Mouse (Mus musculus) thymus, postnatal 14 days (tissue): ENCODE results near the gene Armh3.
"Not testable (repeated sequence)": the region's sequence is repeated elsewhere in the genome, so short reads cannot be mapped to it uniquely, and the experiment has no call there.

Experiments
- DNase-seq: peaks from one replicate; pipeline ENCODE4 v3.0.0; 2021

Gene Armh3

DNA sequence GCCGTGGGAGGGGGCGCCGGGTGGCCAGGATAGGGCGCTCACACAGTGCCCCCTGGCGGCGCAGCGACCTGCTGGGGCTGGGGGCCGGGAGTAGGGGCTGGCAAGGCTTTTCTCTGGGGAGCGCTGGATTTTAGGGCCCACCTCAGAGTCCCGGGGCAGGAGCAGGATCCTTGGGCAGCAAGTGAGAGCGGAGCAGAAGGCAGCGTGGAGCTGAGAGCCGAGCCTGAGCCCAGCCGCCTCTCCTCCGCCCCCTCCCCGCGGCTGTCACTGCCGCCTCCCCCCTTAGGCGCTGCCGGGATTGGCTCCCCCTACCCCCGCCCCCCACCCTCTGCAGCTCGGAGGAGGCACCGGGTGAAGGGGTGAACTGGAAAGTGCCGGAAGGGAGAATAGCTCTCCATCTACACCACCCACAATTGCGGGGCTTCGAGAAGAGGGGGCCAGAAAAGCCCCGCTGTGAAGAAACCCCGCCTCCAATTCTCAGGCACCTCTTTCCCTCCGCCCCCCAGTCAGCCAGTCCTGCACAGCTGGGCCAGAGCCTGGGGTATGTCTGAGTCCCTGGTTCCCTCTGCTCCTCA is 182.4 kb downstream of the Armh3 start, which contains the start of gene Kcnip2:
Gene Kcnip2, minus strand, starts transcription at position 231 of the 575 bp plus-strand sequence.
- peak; percentile 75 for DNase-seq

DNA sequence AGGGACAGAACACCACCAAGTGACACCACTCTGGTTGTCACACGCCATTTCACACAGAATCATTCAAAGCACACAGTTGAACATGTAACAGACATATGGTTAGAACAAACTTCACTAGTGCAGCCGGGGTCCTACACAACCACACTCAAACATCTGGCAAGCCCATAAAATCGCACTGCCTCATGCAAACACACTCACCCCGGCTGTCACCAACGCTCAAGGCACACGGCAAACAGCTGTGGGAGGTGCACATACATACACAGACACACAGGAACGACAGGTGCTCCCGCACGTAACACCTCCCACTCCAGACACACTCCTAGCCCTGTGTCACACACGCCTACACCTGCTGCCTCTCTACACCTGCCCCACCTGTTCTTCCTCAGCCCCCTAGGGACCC is 183.1 kb downstream of the Armh3 start:
- no peak for DNase-seq

- no peak for DNase-seq
Measured at GRCm38 (mm10) chr19:45813801-45814200, 184.5 kb downstream of the Armh3 start.

DNA sequence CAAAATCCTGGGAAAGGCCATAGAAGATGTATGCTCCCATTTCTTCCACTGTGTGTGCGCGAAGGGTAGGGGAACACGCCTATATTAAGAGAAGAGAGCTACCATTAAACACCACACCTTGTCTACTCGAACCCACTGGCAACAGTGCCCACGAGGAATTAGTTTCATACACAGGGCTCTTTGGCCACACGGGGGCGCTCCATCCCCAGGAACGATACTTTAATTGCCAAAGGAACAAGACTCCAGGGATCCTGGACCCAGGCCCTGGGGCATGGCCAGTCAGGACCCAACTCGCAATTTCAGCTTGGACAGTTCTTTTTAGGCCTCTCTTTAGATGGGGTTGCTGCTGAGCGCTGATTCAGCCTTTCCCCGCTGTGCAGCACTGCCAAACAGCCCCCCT is 185.0 kb downstream of the Armh3 start:
- DNase-seq = peak; percentile 87

DNA sequence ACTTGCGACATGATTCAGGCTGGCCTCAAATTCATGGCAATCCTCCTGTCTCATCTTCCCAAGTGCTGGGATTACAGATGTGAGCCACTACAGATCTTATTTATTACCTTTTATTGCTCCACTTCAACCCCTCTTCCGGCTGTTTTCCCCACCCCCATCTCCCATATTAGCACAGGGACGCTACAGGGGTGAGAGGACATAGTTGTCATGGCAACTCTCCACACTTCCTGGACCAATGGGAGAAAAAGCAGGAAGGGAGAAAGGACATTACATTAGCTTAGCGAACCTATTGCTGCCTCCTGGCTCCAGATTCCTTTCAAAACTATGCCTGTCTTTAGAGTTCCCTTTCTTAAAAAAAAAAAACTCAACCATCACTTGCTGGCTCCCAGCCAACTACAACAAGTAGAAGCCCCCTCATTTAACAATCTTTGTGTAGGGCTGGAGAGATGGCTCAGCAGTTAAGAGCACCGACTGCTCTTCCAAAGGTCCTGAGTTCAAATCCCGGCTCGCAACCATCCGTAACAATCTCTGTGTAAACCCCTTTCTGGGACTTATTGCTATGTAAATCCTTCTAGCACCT is 185.5 kb downstream of the Armh3 start:
- no peak for DNase-seq

DNA sequence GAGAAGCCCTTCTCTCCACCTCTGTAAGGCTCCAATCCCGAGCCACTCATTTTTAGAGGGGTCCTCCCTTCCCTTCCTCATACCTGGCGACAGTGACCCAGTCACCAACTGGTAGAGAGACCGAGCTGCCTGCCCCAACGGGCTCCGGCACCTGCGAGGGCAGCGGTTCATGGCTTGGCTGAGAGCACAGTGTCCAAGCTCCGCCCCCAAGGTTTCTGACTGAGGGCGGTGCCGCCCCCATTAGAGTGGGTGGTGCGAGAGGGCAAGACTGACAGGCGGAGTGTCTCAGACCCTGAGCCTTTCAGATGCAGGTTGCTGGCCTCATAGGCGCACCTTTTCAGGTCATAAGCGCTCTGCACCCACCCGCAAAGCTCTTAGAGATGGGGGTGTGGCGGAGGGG is 186.2 kb downstream of the Armh3 start:
- peak; percentile 73 for DNase-seq

- DNase-seq = no peak
Measured at GRCm38 (mm10) chr19:45811028-45811674, 187.1 kb downstream of the Armh3 start.

DNA sequence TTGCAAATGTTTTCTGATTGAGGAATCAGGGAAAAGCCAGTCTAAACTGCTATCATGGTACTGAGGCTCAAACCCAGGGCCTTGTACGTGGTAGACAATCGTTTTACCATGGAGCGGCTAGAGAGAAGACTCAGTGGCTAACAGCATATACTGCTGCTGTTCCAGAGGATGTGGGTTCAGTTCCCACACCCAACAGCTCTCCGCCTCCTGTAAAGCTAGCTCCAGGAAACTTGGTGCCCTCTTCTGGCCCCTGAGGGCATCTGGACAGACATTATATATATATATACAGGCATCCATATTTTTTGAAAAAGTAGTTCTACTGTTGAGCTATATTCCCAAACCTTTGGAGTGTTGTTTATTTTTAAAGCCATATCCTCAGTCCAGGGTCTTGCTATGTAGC is 190.6 kb downstream of the Armh3 start:
- peak; percentile 26 for DNase-seq

DNA sequence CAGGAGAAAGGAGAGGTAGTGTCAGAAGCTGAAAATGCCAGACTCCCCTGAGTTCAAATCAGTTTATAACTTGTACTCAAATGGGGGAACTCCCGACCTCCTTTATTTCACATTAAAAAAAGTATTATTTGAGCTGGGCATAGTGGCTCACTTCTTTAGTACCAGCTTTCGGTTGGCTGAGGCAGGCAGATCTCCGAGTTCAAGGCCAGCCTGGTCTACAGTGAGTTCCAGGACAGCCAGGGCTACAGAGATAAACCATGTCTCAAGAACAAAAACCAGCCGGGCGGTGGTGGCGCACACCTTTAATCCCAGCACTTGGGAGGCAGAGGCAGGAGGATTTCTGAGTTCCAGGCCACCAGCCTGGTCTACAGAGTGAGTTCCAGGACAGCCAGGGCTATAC is 192.5 kb downstream of the Armh3 start:
- DNase-seq = not testable (repeated sequence)

DNA sequence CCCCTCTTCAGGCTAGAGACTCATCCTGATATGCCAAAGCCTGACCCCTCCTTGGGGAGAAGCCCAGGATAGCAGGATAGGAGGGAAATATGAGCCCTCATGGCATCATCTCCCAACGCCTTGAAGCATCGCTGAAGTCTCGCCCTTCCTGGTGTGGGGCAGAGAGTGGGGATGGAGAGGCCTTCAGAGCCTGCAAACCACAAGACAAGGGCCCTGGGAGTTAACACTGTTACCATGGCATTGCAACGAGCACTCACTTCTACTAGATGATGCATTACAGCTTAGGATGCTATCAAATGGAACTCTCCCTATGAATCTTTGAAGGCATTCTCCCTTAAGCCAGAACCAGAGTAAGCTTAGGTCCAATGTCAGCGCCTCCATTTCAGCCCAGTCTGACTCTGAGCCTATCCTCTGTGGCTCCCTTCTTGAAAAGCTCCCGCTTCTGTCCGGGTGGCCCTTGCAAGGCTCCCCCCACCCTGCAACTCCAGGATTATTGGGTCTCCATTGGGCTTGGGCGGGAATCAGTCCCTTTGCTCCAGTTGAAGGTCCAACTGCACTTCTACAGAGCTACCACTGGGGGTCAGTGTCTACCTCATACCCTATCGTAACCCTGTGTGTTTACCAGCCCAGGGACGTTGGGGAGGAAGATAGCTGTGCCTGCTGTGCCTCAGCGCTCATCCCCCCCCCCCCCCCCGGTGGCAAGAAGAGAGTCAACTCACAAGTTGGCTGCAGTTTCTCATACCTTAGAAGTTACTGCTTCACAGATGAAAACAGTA is 193.5 kb downstream of the Armh3 start:
- DNase-seq = peak; percentile 57

GRCm38 (mm10) chr19:45803408-45803807 is 194.9 kb downstream of the Armh3 start:
- no peak for DNase-seq

GRCm38 (mm10) chr19:45802702-45803101 is 195.6 kb downstream of the Armh3 start:
- DNase-seq = no peak

GRCm38 (mm10) chr19:45796879-45797278 is 201.4 kb downstream of the Armh3 start:
- peak; percentile 22 for DNase-seq

DNA sequence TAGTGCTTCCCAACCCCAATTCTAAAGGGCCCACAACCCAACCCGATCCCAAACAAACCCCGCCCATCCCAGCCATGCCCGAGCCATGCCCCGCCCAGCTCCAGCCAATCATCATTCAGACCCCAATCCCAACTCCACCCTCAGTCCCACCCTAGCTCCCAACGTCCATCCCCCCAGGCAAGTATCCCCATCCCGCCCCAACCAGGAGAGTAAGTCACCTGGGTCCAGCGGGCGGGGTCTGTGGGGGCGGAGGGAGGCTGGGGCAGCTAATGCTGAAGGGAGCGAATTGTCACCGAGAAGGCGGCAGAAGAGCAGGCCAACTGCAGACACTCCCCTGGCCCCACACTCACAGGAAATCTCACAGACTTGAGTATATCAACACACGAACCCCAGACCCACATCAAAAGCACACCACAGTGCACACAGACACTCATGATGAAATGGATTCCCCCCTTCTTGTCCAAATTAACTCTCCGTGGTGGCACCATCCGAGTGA is 202.2 kb downstream of the Armh3 start:
- DNase-seq = peak; percentile 72

DNA sequence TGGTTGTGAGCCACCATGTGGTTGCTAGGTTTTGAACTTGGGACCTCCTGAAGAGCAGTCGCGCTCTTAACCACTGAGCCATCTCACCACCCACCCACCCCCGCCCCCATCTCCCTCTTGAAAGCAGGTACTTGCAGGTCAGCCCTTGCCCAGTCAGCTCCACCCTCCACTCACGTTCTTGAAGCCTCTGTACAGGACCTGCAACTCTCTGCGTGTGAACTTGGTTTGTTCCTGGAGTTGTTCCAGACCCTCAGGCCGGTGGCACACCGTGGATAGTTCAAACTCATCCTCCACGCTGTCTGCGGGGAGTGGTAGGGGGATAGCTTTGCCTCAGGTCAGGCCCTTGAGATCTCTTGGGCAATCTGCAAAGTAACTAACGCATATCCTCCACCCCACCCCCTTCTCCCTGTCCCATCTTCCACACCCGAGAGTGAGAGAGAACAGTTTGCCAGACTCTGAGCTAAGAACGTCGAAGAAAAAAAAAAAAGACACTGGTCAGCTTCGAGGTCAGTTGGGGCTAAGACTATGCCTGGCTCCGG is 202.8 kb downstream of the Armh3 start:
- DNase-seq = no peak

- DNase-seq = no peak
Measured at GRCm38 (mm10) chr19:45794718-45795117, 203.6 kb downstream of the Armh3 start.

- DNase-seq = no peak
Measured at GRCm38 (mm10) chr19:45792404-45792803, 205.9 kb downstream of the Armh3 start.

- peak; percentile 34 for DNase-seq
Measured at GRCm38 (mm10) chr19:45789888-45790874, 208.1 kb downstream of the Armh3 start.

DNA sequence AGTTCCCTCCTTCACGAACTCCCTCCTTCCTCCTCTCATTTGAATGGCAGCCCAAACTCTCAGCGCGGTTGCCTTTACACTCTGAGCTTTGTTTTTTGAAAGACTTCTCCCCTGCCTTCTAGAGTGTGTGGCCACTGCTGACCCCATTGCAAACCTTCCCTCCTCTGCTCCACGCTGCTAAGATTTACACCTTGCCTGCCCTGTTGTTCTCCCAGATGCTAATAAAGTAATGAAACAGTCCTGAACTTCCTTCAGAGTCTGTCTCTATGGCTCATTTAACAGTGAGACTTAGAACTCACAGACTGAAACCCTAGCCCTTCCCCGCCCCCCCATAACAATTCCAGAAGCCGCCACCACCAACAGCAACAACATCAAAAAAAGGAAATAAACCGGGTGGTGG is 208.9 kb downstream of the Armh3 start:
- DNase-seq = no peak

- no peak for DNase-seq
Measured at GRCm38 (mm10) chr19:45788337-45788736, 210.0 kb downstream of the Armh3 start.

GRCm38 (mm10) chr19:45787450-45787849 is 210.8 kb downstream of the Armh3 start:
- no peak for DNase-seq

GRCm38 (mm10) chr19:45785470-45785869 is 212.8 kb downstream of the Armh3 start:
- no peak for DNase-seq
